Mouse (Mus musculus): ENCODE results near the gene Doc2g. TPM values are rescaled to one million over a fixed set of nuclear protein-coding genes. Genes with fewer than 3 reads are reported as not detected.
"Not testable (repeated sequence)": the region's sequence is repeated elsewhere in the genome, so short reads cannot be mapped to it uniquely, and the experiment has no call there.

Doc2g gene
- polyA plus RNA-seq, 1 experiment from 2014 or later = 7.1 TPM

- Histone ChIP-seq H3K36me3 (no peaks in the 10 kb centered on the region), H3K4me3 (no peak within 1 kb of the TSS), H3K4me2 (peak within 1 kb of the TSS; percentile 13; the same call in 1 of the 2 replicates), H3K27ac (replicated peaks) (no peak within 1 kb of the TSS), H3K9me3 (no peaks in the 10 kb centered on the region), H3K27me3 (no peaks in the 10 kb centered on the region), H3K4me1 (replicated peaks) (peaks cover 6% of the 10 kb centered on the region; the same call in 1 of the 2 replicates), H3K9ac (no peak within 1 kb of the TSS)
- 62% methylated on average over 16 of the region's 16 CpGs for WGBS
- no peak for ATAC-seq (ENCODE audit: low read depth)
Measured at GRCm38 (mm10) chr19:4045966-4046865, 43.1 kb downstream of the Doc2g start, which contains the start of gene Gstp2. Gene Gstp2 (minus strand): TSS chr19:4046023.

GRCm38 (mm10) chr19:4046866-4047254 lies 43.7 kb downstream of the Doc2g start:
- 88% methylated on average over 8 of the region's 8 CpGs for WGBS
- Histone ChIP-seq H3K36me3 (no peaks in the 10 kb centered on the region), H3K4me2 (no peak overlapping the region), H3K4me3 (no peak overlapping the region), H3K9me3 (no peaks in the 10 kb centered on the region), H3K27me3 (no peaks in the 10 kb centered on the region), H3K9ac (no peak overlapping the region), H3K4me1 (replicated peaks) (peaks cover 6% of the 10 kb centered on the region; the same call in 1 of the 2 replicates), H3K27ac (replicated peaks) (no peak overlapping the region)
- ATAC-seq (ENCODE audit: low read depth) = no peak

GRCm38 (mm10) chr19:4047859-4048258 lies 44.7 kb downstream of the Doc2g start:
- WGBS = 18% methylated on average over 4 of the region's 4 CpGs
- H3K4me1 ChIP-seq (replicated peaks) = peaks cover 6% of the 10 kb centered on the region; the same call in 1 of the 2 replicates
- no peak overlapping the region for H3K4me2 ChIP-seq
- no peaks in the 10 kb centered on the region for H3K9me3 ChIP-seq
- H3K27me3 ChIP-seq = no peaks in the 10 kb centered on the region
- H3K9ac ChIP-seq = no peak overlapping the region
- H3K36me3 ChIP-seq = no peaks in the 10 kb centered on the region
- no peak for ATAC-seq (ENCODE audit: low read depth)
- H3K4me3 ChIP-seq = no peak overlapping the region
- no peak overlapping the region for H3K27ac ChIP-seq (replicated peaks)

- not testable (repeated sequence) for H3K9ac ChIP-seq; H3K4me3 ChIP-seq; ATAC-seq (ENCODE audit: low read depth); H3K9me3 ChIP-seq; H3K27ac ChIP-seq (replicated peaks); H3K36me3 ChIP-seq; H3K4me1 ChIP-seq (replicated peaks); H3K27me3 ChIP-seq; H3K4me2 ChIP-seq
- WGBS = 85% methylated on average over 5 of the region's 5 CpGs
Measured at GRCm38 (mm10) chr19:4049069-4049468, 46.0 kb downstream of the Doc2g start.

- WGBS = 92% methylated on average over 5 of the region's 5 CpGs
- no peak overlapping the region for H3K9ac ChIP-seq
- ATAC-seq (ENCODE audit: low read depth) = no peak
Measured at GRCm38 (mm10) chr19:4051016-4051415, 47.9 kb downstream of the Doc2g start.

GRCm38 (mm10) chr19:4051741-4052515 lies 48.8 kb downstream of the Doc2g start:
- no peak overlapping the region for H3K4me3 ChIP-seq

More at GRCm38 (mm10) chr19:4051016-4051415, 47.9 kb downstream of the Doc2g start:
- Histone ChIP-seq H3K27me3 (no peaks in the 10 kb centered on the region), H3K36me3 (no peaks in the 10 kb centered on the region), H3K4me3 (no peak overlapping the region), H3K27ac (replicated peaks) (no peak overlapping the region), H3K4me1 (replicated peaks) (peaks cover 4% of the 10 kb centered on the region; the same call in 1 of the 2 replicates), H3K4me2 (no peak overlapping the region), H3K9me3 (no peaks in the 10 kb centered on the region)

GRCm38 (mm10) chr19:4052516-4053030 lies 49.5 kb downstream of the Doc2g start:
- Histone ChIP-seq H3K27me3 (no peaks in the 10 kb centered on the region), H3K9me3 (no peaks in the 10 kb centered on the region), H3K9ac (no peak overlapping the region), H3K4me1 (replicated peaks) (no peaks in the 10 kb centered on the region), H3K4me2 (no peak overlapping the region), H3K27ac (replicated peaks) (no peak overlapping the region), H3K4me3 (no peak overlapping the region), H3K36me3 (no peaks in the 10 kb centered on the region)
- 72% methylated on average over 5 of the region's 5 CpGs for WGBS
- ATAC-seq (ENCODE audit: low read depth) = no peak

More at GRCm38 (mm10) chr19:4051741-4052515, 48.8 kb downstream of the Doc2g start:
- no peak overlapping the region for H3K4me2 ChIP-seq
- no peaks in the 10 kb centered on the region for H3K9me3 ChIP-seq
- H3K36me3 ChIP-seq = no peaks in the 10 kb centered on the region
- no peak overlapping the region for H3K27ac ChIP-seq (replicated peaks)
- H3K9ac ChIP-seq = no peak overlapping the region
- no peaks in the 10 kb centered on the region for H3K27me3 ChIP-seq
- ATAC-seq (ENCODE audit: low read depth) = no peak
- 52% methylated on average over 10 of the region's 10 CpGs for WGBS
- H3K4me1 ChIP-seq (replicated peaks) = no peaks in the 10 kb centered on the region

GRCm38 (mm10) chr19:4054613-4055012 lies 51.5 kb downstream of the Doc2g start:
- Histone ChIP-seq H3K9me3 (no peaks in the 10 kb centered on the region), H3K4me2 (no peak overlapping the region), H3K36me3 (no peaks in the 10 kb centered on the region), H3K27me3 (no peaks in the 10 kb centered on the region), H3K9ac (no peak overlapping the region), H3K27ac (replicated peaks) (no peak overlapping the region), H3K4me3 (no peak overlapping the region), H3K4me1 (replicated peaks) (no peaks in the 10 kb centered on the region)
- WGBS = 90% methylated on average over 5 of the region's 5 CpGs
- ATAC-seq (ENCODE audit: low read depth) = no peak

- H3K4me3 ChIP-seq = no peak overlapping the region
- no peak for ATAC-seq (ENCODE audit: low read depth)
- no peaks in the 10 kb centered on the region for H3K4me1 ChIP-seq (replicated peaks)
- 77% methylated on average over 8 of the region's 8 CpGs for WGBS
- H3K36me3 ChIP-seq = no peaks in the 10 kb centered on the region
- H3K4me2 ChIP-seq = no peak overlapping the region
- no peak overlapping the region for H3K27ac ChIP-seq (replicated peaks)
- no peaks in the 10 kb centered on the region for H3K9me3 ChIP-seq
- H3K9ac ChIP-seq = no peak overlapping the region
- H3K27me3 ChIP-seq = no peaks in the 10 kb centered on the region
Measured at GRCm38 (mm10) chr19:4055216-4055946, 52.3 kb downstream of the Doc2g start.

GRCm38 (mm10) chr19:4055947-4056693 lies 53.0 kb downstream of the Doc2g start:
- no peak for ATAC-seq (ENCODE audit: low read depth)
- 66% methylated on average over 15 of the region's 15 CpGs for WGBS
- Histone ChIP-seq H3K4me2 (no peak overlapping the region), H3K9ac (no peak overlapping the region), H3K27ac (replicated peaks) (no peak overlapping the region), H3K9me3 (no peaks in the 10 kb centered on the region), H3K27me3 (no peaks in the 10 kb centered on the region), H3K4me1 (replicated peaks) (no peaks in the 10 kb centered on the region), H3K4me3 (no peak overlapping the region), H3K36me3 (no peaks in the 10 kb centered on the region)

Data from neural tube, embryonic 13.5 days (tissue).